Mouse (Mus musculus): ENCODE measurements around the gene Gpr176.

DNA sequence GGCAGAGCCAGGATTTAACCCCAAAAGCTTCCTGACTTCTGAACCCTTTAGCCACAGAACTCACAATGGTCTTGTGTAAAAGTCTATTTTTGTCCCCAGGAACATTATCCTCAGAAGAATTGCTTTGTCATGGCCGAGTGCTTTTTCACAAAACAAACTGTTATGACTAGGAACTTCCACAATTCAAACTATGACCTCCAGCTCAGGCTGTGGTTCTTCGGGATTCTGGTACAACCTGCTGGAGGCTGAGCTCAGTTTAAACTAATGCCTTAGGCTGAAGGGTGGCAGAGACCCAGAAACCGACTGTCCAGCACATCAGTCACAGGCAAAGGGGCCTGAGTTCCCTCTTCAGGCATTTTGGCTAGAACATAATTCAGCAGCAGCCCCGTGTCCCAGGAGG lies 19.7 kb downstream of the Gpr176 start:
- TF ChIP-seq CTCF (IDR thresholded peaks at IDR 0.05; ENCODE audit: low read depth): no peak
- TF ChIP-seq EP300 (optimal IDR thresholded peaks at IDR 0.05): no peak

Data from stomach, postnatal 0 days (tissue).